Mouse (Mus musculus): ENCODE measurements at regions not wholly inside any gene's neighbourhood (a gene's known extent, or its start where the extent isn't known, plus 50 kb on each side); places are given as distances from the start of the nearest gene placed in this dataset.

- Histone ChIP-seq H3K4me1 (ENCODE audit: control insufficient read depth, insufficient read depth, low read length) (no peaks in the 10 kb centered on the region), H3K27me3 (ENCODE audit: control insufficient read depth, insufficient read depth, low read length) (no peaks in the 10 kb centered on the region), H3K4me3 (ENCODE audit: low read depth, low read length) (no peak overlapping the region), H3K9me3 (ENCODE audit: control insufficient read depth, low read length) (no peaks in the 10 kb centered on the region), H3K4me2 (no peak overlapping the region), H3K36me3 (ENCODE audit: control insufficient read depth, insufficient read depth, low read length) (no peaks in the 10 kb centered on the region), H3K27ac (ENCODE audit: low read depth, low read length) (no peak overlapping the region), H3K9ac (ENCODE audit: low read length) (no peak overlapping the region)
- DNase-seq (ENCODE audit: low spot score, missing footprints) = no peak
- 96% methylated on average over 2 of the region's 2 CpGs for WGBS
- no peak for ATAC-seq (ENCODE audit: low FRiP score)
These were observed 993.8 kb upstream of the Jmjd1c start for GRCm38 (mm10) chr10:66102103-66102502.

GRCm38 (mm10) chr10:66131361-66131760 lies 964.6 kb upstream of the Jmjd1c start:
- Histone ChIP-seq H3K36me3 (ENCODE audit: control insufficient read depth, insufficient read depth, low read length) (no peaks in the 10 kb centered on the region), H3K4me3 (ENCODE audit: low read depth, low read length) (no peak overlapping the region), H3K27me3 (ENCODE audit: control insufficient read depth, insufficient read depth, low read length) (no peaks in the 10 kb centered on the region), H3K4me2 (no peak overlapping the region), H3K4me1 (ENCODE audit: control insufficient read depth, insufficient read depth, low read length) (no peaks in the 10 kb centered on the region), H3K27ac (ENCODE audit: low read depth, low read length) (no peak overlapping the region), H3K9me3 (ENCODE audit: control insufficient read depth, low read length) (no peaks in the 10 kb centered on the region), H3K9ac (ENCODE audit: low read length) (no peak overlapping the region)
- no peak for ATAC-seq (ENCODE audit: low FRiP score)
- no peak for DNase-seq (ENCODE audit: low spot score, missing footprints)
- WGBS = 58% methylated on average over 3 of the region's 3 CpGs

GRCm38 (mm10) chr10:66132025-66132424 lies 963.9 kb upstream of the Jmjd1c start:
- Histone ChIP-seq H3K4me1 (ENCODE audit: control insufficient read depth, insufficient read depth, low read length) (no peaks in the 10 kb centered on the region), H3K27ac (ENCODE audit: low read depth, low read length) (no peak overlapping the region), H3K36me3 (ENCODE audit: control insufficient read depth, insufficient read depth, low read length) (no peaks in the 10 kb centered on the region), H3K9ac (ENCODE audit: low read length) (no peak overlapping the region), H3K4me3 (ENCODE audit: low read depth, low read length) (no peak overlapping the region), H3K4me2 (no peak overlapping the region), H3K9me3 (ENCODE audit: control insufficient read depth, low read length) (no peaks in the 10 kb centered on the region), H3K27me3 (ENCODE audit: control insufficient read depth, insufficient read depth, low read length) (no peaks in the 10 kb centered on the region)
- DNase-seq (ENCODE audit: low spot score, missing footprints) (no peak), ATAC-seq (ENCODE audit: low FRiP score) (no peak)
- 78% methylated on average over 4 of the region's 4 CpGs for WGBS

GRCm38 (mm10) chr10:66142413-66142812 lies 953.5 kb upstream of the Jmjd1c start:
- WGBS = 96% methylated on average over 1 of the region's 1 CpGs
- no peaks in the 10 kb centered on the region for H3K9me3 ChIP-seq (ENCODE audit: control insufficient read depth, low read length)
- H3K9ac ChIP-seq (ENCODE audit: low read length) = no peak overlapping the region
- H3K36me3 ChIP-seq (ENCODE audit: control insufficient read depth, insufficient read depth, low read length) = no peaks in the 10 kb centered on the region
- no peaks in the 10 kb centered on the region for H3K27me3 ChIP-seq (ENCODE audit: control insufficient read depth, insufficient read depth, low read length)
- ATAC-seq (ENCODE audit: low FRiP score) (no peak), DNase-seq (ENCODE audit: low spot score, missing footprints) (no peak)
- H3K27ac ChIP-seq (ENCODE audit: low read depth, low read length) = no peak overlapping the region
- no peaks in the 10 kb centered on the region for H3K4me1 ChIP-seq (ENCODE audit: control insufficient read depth, insufficient read depth, low read length)
- H3K4me2 ChIP-seq = no peak overlapping the region
- no peak overlapping the region for H3K4me3 ChIP-seq (ENCODE audit: low read depth, low read length)

- H3K4me3 ChIP-seq (ENCODE audit: low read depth, low read length) = no peak overlapping the region
- H3K36me3 ChIP-seq (ENCODE audit: control insufficient read depth, insufficient read depth, low read length) = no peaks in the 10 kb centered on the region
- no peaks in the 10 kb centered on the region for H3K27me3 ChIP-seq (ENCODE audit: control insufficient read depth, insufficient read depth, low read length)
- ATAC-seq (ENCODE audit: low FRiP score) = no peak
- no peaks in the 10 kb centered on the region for H3K4me1 ChIP-seq (ENCODE audit: control insufficient read depth, insufficient read depth, low read length)
- no peaks in the 10 kb centered on the region for H3K9me3 ChIP-seq (ENCODE audit: control insufficient read depth, low read length)
- no peak overlapping the region for H3K4me2 ChIP-seq
- DNase-seq (ENCODE audit: low spot score, missing footprints) = no peak
- H3K9ac ChIP-seq (ENCODE audit: low read length) = no peak overlapping the region
- H3K27ac ChIP-seq (ENCODE audit: low read depth, low read length) = no peak overlapping the region
These were observed 953.0 kb upstream of the Jmjd1c start for GRCm38 (mm10) chr10:66142910-66143309.

- ATAC-seq (ENCODE audit: low FRiP score) (no peak), DNase-seq (ENCODE audit: low spot score, missing footprints) (no peak)
- H3K27me3 ChIP-seq (ENCODE audit: control insufficient read depth, insufficient read depth, low read length) = no peaks in the 10 kb centered on the region
- H3K36me3 ChIP-seq (ENCODE audit: control insufficient read depth, insufficient read depth, low read length) = no peaks in the 10 kb centered on the region
- no peaks in the 10 kb centered on the region for H3K9me3 ChIP-seq (ENCODE audit: control insufficient read depth, low read length)
- H3K4me3 ChIP-seq (ENCODE audit: low read depth, low read length) = no peak overlapping the region
- no peak overlapping the region for H3K9ac ChIP-seq (ENCODE audit: low read length)
- no peak overlapping the region for H3K4me2 ChIP-seq
- no peaks in the 10 kb centered on the region for H3K4me1 ChIP-seq (ENCODE audit: control insufficient read depth, insufficient read depth, low read length)
- 91% methylated on average over 2 of the region's 2 CpGs for WGBS
- no peak overlapping the region for H3K27ac ChIP-seq (ENCODE audit: low read depth, low read length)
These were observed 945.0 kb upstream of the Jmjd1c start for GRCm38 (mm10) chr10:66150966-66151365.

GRCm38 (mm10) chr10:66152777-66153176 lies 943.1 kb upstream of the Jmjd1c start:
- 92% methylated on average over 4 of the region's 4 CpGs for WGBS
- no peak overlapping the region for H3K27ac ChIP-seq (ENCODE audit: low read depth, low read length)
- ATAC-seq (ENCODE audit: low FRiP score) (no peak), DNase-seq (ENCODE audit: low spot score, missing footprints) (no peak)
- H3K9ac ChIP-seq (ENCODE audit: low read length) = no peak overlapping the region
- H3K4me2 ChIP-seq = no peak overlapping the region
- H3K27me3 ChIP-seq (ENCODE audit: control insufficient read depth, insufficient read depth, low read length) = no peaks in the 10 kb centered on the region
- no peaks in the 10 kb centered on the region for H3K9me3 ChIP-seq (ENCODE audit: control insufficient read depth, low read length)
- no peaks in the 10 kb centered on the region for H3K4me1 ChIP-seq (ENCODE audit: control insufficient read depth, insufficient read depth, low read length)
- no peak overlapping the region for H3K4me3 ChIP-seq (ENCODE audit: low read depth, low read length)
- H3K36me3 ChIP-seq (ENCODE audit: control insufficient read depth, insufficient read depth, low read length) = no peaks in the 10 kb centered on the region

GRCm38 (mm10) chr10:66160916-66161556 lies 934.9 kb upstream of the Jmjd1c start:
- Histone ChIP-seq H3K9ac (ENCODE audit: low read length) (no peak overlapping the region), H3K27me3 (ENCODE audit: control insufficient read depth, insufficient read depth, low read length) (no peaks in the 10 kb centered on the region), H3K4me1 (ENCODE audit: control insufficient read depth, insufficient read depth, low read length) (no peaks in the 10 kb centered on the region), H3K27ac (ENCODE audit: low read depth, low read length) (no peak overlapping the region), H3K4me2 (no peak overlapping the region), H3K36me3 (ENCODE audit: control insufficient read depth, insufficient read depth, low read length) (no peaks in the 10 kb centered on the region), H3K9me3 (ENCODE audit: control insufficient read depth, low read length) (no peaks in the 10 kb centered on the region), H3K4me3 (ENCODE audit: low read depth, low read length) (no peak overlapping the region)
- DNase-seq (ENCODE audit: low spot score, missing footprints) (no peak), ATAC-seq (ENCODE audit: low FRiP score) (no peak)
- 93% methylated on average over 5 of the region's 5 CpGs for WGBS

GRCm38 (mm10) chr10:66172803-66173202 lies 923.1 kb upstream of the Jmjd1c start:
- Histone ChIP-seq H3K4me1 (ENCODE audit: control insufficient read depth, insufficient read depth, low read length) (no peaks in the 10 kb centered on the region), H3K9ac (ENCODE audit: low read length) (no peak overlapping the region), H3K27ac (ENCODE audit: low read depth, low read length) (no peak overlapping the region), H3K4me3 (ENCODE audit: low read depth, low read length) (no peak overlapping the region), H3K4me2 (no peak overlapping the region), H3K36me3 (ENCODE audit: control insufficient read depth, insufficient read depth, low read length) (no peaks in the 10 kb centered on the region), H3K9me3 (ENCODE audit: control insufficient read depth, low read length) (no peaks in the 10 kb centered on the region), H3K27me3 (ENCODE audit: control insufficient read depth, insufficient read depth, low read length) (no peaks in the 10 kb centered on the region)
- DNase-seq (ENCODE audit: low spot score, missing footprints) (no peak), ATAC-seq (ENCODE audit: low FRiP score) (no peak)
- WGBS = 73% methylated on average over 4 of the region's 4 CpGs
